8 mouse cellular contexts compared by ENCODE assay signal in genomic region chr17:73302104-73302503, GRCm38 (mm10).
A peak's percentile ranks its signal among the peaks of the same experiment; 100 is the strongest.
DNase-seq lines count a peak whose midpoint lies in the region; ATAC-seq and TF ChIP-seq lines count a peak whose summit lies in the region.

No protein-coding gene starts in this region.

- peaks cover 0 to 3% of the 10 kb centered on the region in 2 experiments; a peak in 2 of 4 replicates for H3K36me3 ChIP-seq in MEL (ENCODE audit: control insufficient read depth in 1 of 2, insufficient read depth in 2 of 2, low read length in 2 of 2)
- no peaks in the 10 kb centered on the region for H3K36me3 ChIP-seq in forebrain, postnatal 0 days (ENCODE audit: insufficient read depth)
- H3K36me3 ChIP-seq in lung, embryonic 14.5 days (ENCODE audit: insufficient read depth), result no peaks in the 10 kb centered on the region

- peaks cover 0 to 22% of the 10 kb centered on the region in 2 experiments; a peak in 2 of 4 replicates for H3K4me1 ChIP-seq in MEL (ENCODE audit: control insufficient read depth in 1 of 2, insufficient read depth in 2 of 2, low read length in 2 of 2)
- H3K4me1 ChIP-seq in forebrain, postnatal 0 days (ENCODE audit: insufficient read depth), result no peaks in the 10 kb centered on the region
- peaks cover 4% of the 10 kb centered on the region; the same call in 1 of the 2 replicates for H3K4me1 ChIP-seq in lung, embryonic 14.5 days (ENCODE audit: insufficient read depth)
- no peaks in the 10 kb centered on the region for H3K4me1 ChIP-seq in olfactory bulb, adult 2 months (ENCODE audit: control insufficient read depth, insufficient read depth, low read length)

- 5% methylated on average over 10 of the region's 10 CpGs for WGBS in forebrain, postnatal 0 days
- 3% methylated on average over 10 of the region's 10 CpGs for WGBS in lung, embryonic 14.5 days
- 4% methylated on average over 10 of the region's 10 CpGs for WGBS in olfactory bulb, adult 2 months

- no peaks in the 10 kb centered on the region for H3K27me3 ChIP-seq in MEL (ENCODE audit: control insufficient read depth in 1 of 2, insufficient read depth in 2 of 2, low read length in 2 of 2)
- H3K27me3 ChIP-seq in forebrain, postnatal 0 days (ENCODE audit: insufficient read depth, low read length), result no peaks in the 10 kb centered on the region; the same call in 1 of the 2 replicates
- 0 out of 2 replicates have a peak, but pooled peaks cover 6% of the 10 kb centered on the region for H3K27me3 ChIP-seq in lung, embryonic 14.5 days (ENCODE audit: insufficient read depth, low read length)

- peak overlapping the region; percentile 47 to 59 for H3K4me3 ChIP-seq in MEL (ENCODE audit: control insufficient read depth in 1 of 2, insufficient read depth in 1 of 2, low read depth in 2 of 2, low read length in 2 of 2)
- H3K4me3 ChIP-seq in forebrain, postnatal 0 days (ENCODE audit: low read depth, low read length), result no peak overlapping the region
- no peak overlapping the region for H3K4me3 ChIP-seq in layer of hippocampus, adult 2 months
- no peak overlapping the region for H3K4me3 ChIP-seq in lung, embryonic 14.5 days (ENCODE audit: low read depth, low read length)
- H3K4me3 ChIP-seq in olfactory bulb, adult 2 months (ENCODE audit: insufficient read depth, low read depth, low read length), result no peak overlapping the region

- peak overlapping the region; percentile 17; the same call in 1 of the 2 replicates for H3K4me2 ChIP-seq in forebrain, postnatal 0 days (ENCODE audit: low read depth)
- no peak overlapping the region for H3K4me2 ChIP-seq in lung, embryonic 14.5 days

- TF ChIP-seq CTCF in MEL (IDR thresholded peaks at IDR 0.05 in 2 of 3, conservative IDR thresholded peaks at IDR 0.05 in 1 of 3; ENCODE audit: control insufficient read depth in 1 of 3, insufficient read depth in 1 of 3, low read depth in 2 of 3, low read length in 3 of 3, poor library complexity in 1 of 3, severe bottlenecking in 1 of 3), result peak in 2 of 3 experiments; percentile 91 to 96; a peak in 5 of 6 replicates
- TF ChIP-seq CTCF in forebrain, postnatal 0 days (IDR thresholded peaks at IDR 0.05; ENCODE audit: low read depth), result peak; percentile 98
- peak; percentile 90 for TF ChIP-seq CTCF in layer of hippocampus, adult 2 months (conservative IDR thresholded peaks at IDR 0.05)
- peak; percentile 94 for TF ChIP-seq CTCF in lung, embryonic 14.5 days (IDR thresholded peaks at IDR 0.05; ENCODE audit: low read depth)
- TF ChIP-seq CTCF in olfactory bulb, adult 2 months (IDR thresholded peaks at IDR 0.05; ENCODE audit: insufficient read depth, low read depth, low read length), result peak; percentile 78

- H3K27ac ChIP-seq in MEL (ENCODE audit: control insufficient read depth, low read depth, low read length), result peak overlapping the region; percentile 32
- H3K27ac ChIP-seq in forebrain, postnatal 0 days (ENCODE audit: low read depth, low read length), result no peak overlapping the region
- H3K27ac ChIP-seq in layer of hippocampus, adult 2 months, result no peak overlapping the region
- no peak overlapping the region for H3K27ac ChIP-seq in lung, embryonic 14.5 days (ENCODE audit: low read depth)
- no peak overlapping the region for H3K27ac ChIP-seq in olfactory bulb, adult 2 months (ENCODE audit: insufficient read depth, low read depth, low read length)

- TF ChIP-seq POLR2A in MEL (IDR thresholded peaks at IDR 0.05; ENCODE audit: control insufficient read depth in 1 of 2, insufficient read depth in 1 of 2, low read depth in 1 of 2, low read length in 2 of 2, poor library complexity in 1 of 2), result no peak
- no peak for TF ChIP-seq POLR2A in olfactory bulb, adult 2 months (IDR thresholded peaks at IDR 0.05; ENCODE audit: insufficient read depth, low read depth, low read length)

- 0 out of 4 replicates have a peak, but pooled peaks of 1 of the 2 experiments have one; percentile 9 for TF ChIP-seq EP300 in MEL (IDR thresholded peaks at IDR 0.05; ENCODE audit: low read depth in 1 of 2, low read length in 2 of 2)

- no peaks in the 10 kb centered on the region for H3K9me3 ChIP-seq in MEL (replicated peaks; ENCODE audit: insufficient read depth, low read length)
- H3K9me3 ChIP-seq in forebrain, postnatal 0 days (ENCODE audit: low read length), result no peaks in the 10 kb centered on the region
- H3K9me3 ChIP-seq in lung, embryonic 14.5 days (ENCODE audit: low read depth, low read length), result no peaks in the 10 kb centered on the region

- peak overlapping the region; percentile 24 for H3K9ac ChIP-seq in MEL (ENCODE audit: control insufficient read depth, low read depth, low read length, poor library complexity, severe bottlenecking)
- H3K9ac ChIP-seq in forebrain, postnatal 0 days, result no peak overlapping the region
- H3K9ac ChIP-seq in lung, embryonic 14.5 days, result no peak overlapping the region

- ATAC-seq in forebrain, postnatal 0 days, result peak; percentile 67
- peak; percentile 81 to 91 for ATAC-seq in hematopoietic stem cell, adult 5-6 weeks (replicated peaks in 1 of 2; ENCODE audit: insufficient read depth in 1 of 2, low FRiP score in 2 of 2, low TSS enrichment in 1 of 2, low read depth in 1 of 2, poor library complexity in 2 of 2, severe bottlenecking in 2 of 2)
- peak; percentile 44; the same call in 1 of the 2 replicates for ATAC-seq in lung, embryonic 14.5 days (ENCODE audit: insufficient read depth)

- peak; percentile 95 for TF ChIP-seq RAD21 in MEL (IDR thresholded peaks at IDR 0.05; ENCODE audit: low read depth, low read length)

- peak; percentile 91 for DNase-seq in MEL (ENCODE audit: low read depth, low spot score)
- peak; percentile 54 for DNase-seq in cerebellum, adult 11-12 months
- peak; percentile 84 for DNase-seq in forebrain, postnatal 0 days
- peak; percentile 66 to 82 for DNase-seq in layer of hippocampus, adult 2 months (ENCODE audit: low spot score in 2 of 2)
- peak; percentile 88 for DNase-seq in lung, embryonic 14.5 days
- peak; percentile 66 to 71 for DNase-seq in thymus, adult 18-20 months

- H3K79me2 ChIP-seq in MEL (ENCODE audit: control insufficient read depth, insufficient read depth, low read length, poor library complexity), result no peaks in the 10 kb centered on the region

TF ChIP-seq in MEL, 35 proteins besides CTCF, POLR2A, EP300 and RAD21:
- TF ChIP-seq SMC3 (IDR thresholded peaks at IDR 0.05; ENCODE audit: low read depth, low read length), result peak; percentile 86
- TF ChIP-seq KAT2A (conservative IDR thresholded peaks at IDR 0.05; ENCODE audit: low read depth, low read length), result no peak
- TF ChIP-seq ZC3H11A (IDR thresholded peaks at IDR 0.05; ENCODE audit: low read depth, low read length), result peak; percentile 57
- TF ChIP-seq BHLHE40 (IDR thresholded peaks at IDR 0.05; ENCODE audit: borderline replicate concordance, low read depth, low read length), result no peak
- no peak for TF ChIP-seq MEF2A (IDR thresholded peaks at IDR 0.05; ENCODE audit: extremely low read depth, insufficient replicate concordance, low read depth, low read length, poor library complexity, severe bottlenecking)
- no peak for TF ChIP-seq UBTF (IDR thresholded peaks at IDR 0.05; ENCODE audit: borderline replicate concordance, insufficient read depth, low read depth, low read length)
- TF ChIP-seq RCOR1 (IDR thresholded peaks at IDR 0.05; ENCODE audit: low read depth, low read length), result 0 out of 2 replicates have a peak, but pooled peaks have one; percentile 23

Comparison
In these comparisons a context has a peak if more than half of its experiments do, and no peak if none do; other contexts are left out.
1. H3K4me3 ChIP-seq: peak in MEL (2 of 2); none in forebrain, postnatal 0 days (single experiment), layer of hippocampus, adult 2 months (single experiment), lung, embryonic 14.5 days (single experiment) and olfactory bulb, adult 2 months (single experiment).
2. Peak in every context shown above with its lines, with median percentiles within 50 percentile points of each other: DNase-seq, CTCF ChIP-seq and ATAC-seq.